Mouse (Mus musculus) embryonic stem cell, embryonic (primary cell): ENCODE measurements around the gene Bcl2l12.

Experiments used
- CTCF ChIA-PET, 4 experiments: fragments of 300-600 bp in 2 of 4; fragments of 350-600 bp in 2 of 4; sonication (Branson Sonifier 250); formaldehyde crosslinking; loops; one replicate each; lab custom pipeline; 2022; ENCODE audit warnings: inconsistent platforms in 2 of 4; lab: Charles Lee
- POLR2A ChIA-PET, 4 experiments: fragments of 300-600 bp in 2 of 4; fragments of 350-600 bp in 2 of 4; sonication (Branson Sonifier 250); formaldehyde crosslinking; loops; one replicate each; lab custom pipeline; 2022; ENCODE audit warnings: antibody characterized with exemption in 4 of 4, inconsistent platforms in 1 of 4; lab: Charles Lee

Bcl2l12 gene

GRCm38 (mm10) chr7:44998501-44998955 lies at the start of gene Bcl2l12:
TSS of gene Bcl2l12 (minus strand) at chr7:44998712.
- CTCF ChIA-PET: interaction anchor here in 2 of 4 experiments (0.6 to 1.3 kb wide), 3 partner anchors 12 to 450 kb away, joined by 5 to 13 read pairs (median 5); partner anchors contain the start of genes Pold1 (in 1 of the 2) and Prmt1 (in 1 of the 2)
- POLR2A ChIA-PET: interaction anchor here (0.6 to 14.1 kb wide), 32 partner anchors 7 to 867 kb away, joined by 3 to 246 read pairs (median 4); partner anchors contain the start of genes Prmt1 (in 3 of the 4), Rras (in 3 of the 4), Scaf1 (in 3 of the 4) and Akt1s1 (in 1 of the 4)

GRCm38 (mm10) chr7:45047491-45047890 lies 49.0 kb upstream of the Bcl2l12 start:
- ChIA-PET CTCF (interaction anchor here in 3 of 4 experiments (0.9 to 4.5 kb wide), 7 partner anchors 8 to 77 kb away, joined by 3 to 48 read pairs (median 21); no protein-coding TSS in a partner anchor), POLR2A (interaction anchor here (0.8 to 4.0 kb wide), 33 partner anchors 8 to 412 kb away, joined by 3 to 29 read pairs (median 6); partner anchors contain the start of genes Rras (in 2 of the 4), Aldh16a1 (in 1 of the 4), Ftl1 (in 1 of the 4) and Pih1d1 (in 1 of the 4))

- CTCF ChIA-PET: interaction anchor here in 2 of 4 experiments (0.9 to 4.5 kb wide), 5 partner anchors 8 to 22 kb away, joined by 3 to 48 read pairs (median 32); no protein-coding TSS in a partner anchor
Observed at GRCm38 (mm10) chr7:45046853-45047350, 48.4 kb upstream of the Bcl2l12 start.

GRCm38 (mm10) chr7:45045741-45046140 lies 47.2 kb upstream of the Bcl2l12 start:
- POLR2A ChIA-PET: interaction anchor here in 3 of 4 experiments (0.7 to 4.0 kb wide), 11 partner anchors 10 to 80 kb away, joined by 3 to 25 read pairs (median 3); partner anchors contain the start of gene Rras (in 1 of the 3)
- CTCF ChIA-PET: interaction anchor here in 2 of 4 experiments (0.6 to 4.5 kb wide), 3 partner anchors 7 to 31 kb away, joined by 6 to 36 read pairs (median 32); no protein-coding TSS in a partner anchor

More at GRCm38 (mm10) chr7:45046853-45047350, 48.4 kb upstream of the Bcl2l12 start:
- POLR2A ChIA-PET: interaction anchor here (0.6 to 4.0 kb wide), 15 partner anchors 8 to 324 kb away, joined by 3 to 29 read pairs (median 8); partner anchors contain the start of genes Aldh16a1 (in 1 of the 4), Pih1d1 (in 1 of the 4), Rras (in 1 of the 4) and Scaf1 (in 1 of the 4)

GRCm38 (mm10) chr7:45043307-45043706 lies 44.8 kb upstream of the Bcl2l12 start:
- POLR2A ChIA-PET: interaction anchor here in 3 of 4 experiments (1.0 to 2.1 kb wide), 7 partner anchors 9 to 26 kb away, joined by 3 to 7 read pairs (median 4); partner anchors contain the start of genes Rras (in 2 of the 3) and Scaf1 (in 1 of the 3)
- CTCF ChIA-PET: interaction anchor here in 3 of 4 experiments (0.6 to 1.0 kb wide), 5 partner anchors 8 to 115 kb away, joined by 3 read pairs; no protein-coding TSS in a partner anchor

GRCm38 (mm10) chr7:45040851-45041250 lies 42.3 kb upstream of the Bcl2l12 start:
- ChIA-PET POLR2A (interaction anchor here in 3 of 4 experiments (0.8 to 5.6 kb wide), 30 partner anchors 8 to 224 kb away, joined by 3 to 66 read pairs (median 4); partner anchors contain the start of genes Prmt1 (in 2 of the 3), Rras (in 2 of the 3), Ap2a1 (in 1 of the 3) and Atf5 (in 1 of the 3)), CTCF (interaction anchor here (0.6 to 4.6 kb wide), 10 partner anchors 7 to 369 kb away, joined by 3 to 36 read pairs (median 5); partner anchors contain the start of gene Rras (in 2 of the 4))

- POLR2A ChIA-PET: interaction anchor here (0.5 to 5.6 kb wide), 33 partner anchors 9 to 1817 kb away, joined by 3 to 66 read pairs (median 4); partner anchors contain the start of genes Prmt1 (in 2 of the 4), Rras (in 2 of the 4), Scaf1 (in 2 of the 4) and Irf3 (in 1 of the 4)
- CTCF ChIA-PET: interaction anchor here (0.6 to 4.6 kb wide), 28 partner anchors 9 to 124 kb away, joined by 3 to 36 read pairs (median 5); partner anchors contain the start of genes Flt3l (in 1 of the 4), Gm45713 (in 1 of the 4), Prmt1 (in 1 of the 4) and Prr12 (in 1 of the 4)
Observed at GRCm38 (mm10) chr7:45038411-45038810, 39.9 kb upstream of the Bcl2l12 start.

GRCm38 (mm10) chr7:45037720-45038361 lies 39.3 kb upstream of the Bcl2l12 start:
- ChIA-PET CTCF (interaction anchor here (0.6 to 4.6 kb wide), 30 partner anchors 8 to 290 kb away, joined by 3 to 36 read pairs (median 5); partner anchors contain the start of genes Flt3l (in 1 of the 4), Gm45713 (in 1 of the 4), Prmt1 (in 1 of the 4) and Prr12 (in 1 of the 4)), POLR2A (interaction anchor here (0.6 to 5.6 kb wide), 34 partner anchors 10 to 322 kb away, joined by 3 to 66 read pairs (median 3); partner anchors contain the start of genes Prmt1 (in 2 of the 4), Rras (in 2 of the 4), Scaf1 (in 2 of the 4) and Irf3 (in 1 of the 4))

GRCm38 (mm10) chr7:45036702-45037101 lies 38.2 kb upstream of the Bcl2l12 start:
- ChIA-PET CTCF (interaction anchor here in 3 of 4 experiments (1.0 to 5.1 kb wide), 5 partner anchors 10 to 32 kb away, joined by 3 to 22 read pairs (median 8); partner anchors contain the start of gene Scaf1 (in 1 of the 3)), POLR2A (interaction anchor here in 2 of 4 experiments (1.2 to 2.4 kb wide), 8 partner anchors 9 to 63 kb away, joined by 3 to 15 read pairs (median 6); partner anchors contain the start of genes Prmt1 (in 1 of the 2) and Scaf1 (in 1 of the 2))

GRCm38 (mm10) chr7:45035631-45036030 lies 37.1 kb upstream of the Bcl2l12 start:
- CTCF ChIA-PET: interaction anchor here (0.6 to 5.1 kb wide), 14 partner anchors 9 to 386 kb away, joined by 3 to 22 read pairs (median 4); partner anchors contain the start of genes Prmt1 (in 1 of the 4) and Scaf1 (in 1 of the 4)
- POLR2A ChIA-PET: interaction anchor here in 3 of 4 experiments (0.5 to 2.4 kb wide), 31 partner anchors 9 to 1362 kb away, joined by 3 to 15 read pairs (median 3); partner anchors contain the start of genes Prmt1 (in 2 of the 3), Prr12 (in 2 of the 3), Rras (in 2 of the 3) and Aldh16a1 (in 1 of the 3)

- ChIA-PET CTCF (interaction anchor here in 3 of 4 experiments (0.8 to 5.1 kb wide), 6 partner anchors 15 to 525 kb away, joined by 3 to 22 read pairs (median 3); no protein-coding TSS in a partner anchor), POLR2A (interaction anchor here in 3 of 4 experiments (0.7 to 2.2 kb wide), 6 partner anchors 15 to 82 kb away, joined by 3 to 10 read pairs (median 3); partner anchors contain the start of genes Prmt1 (in 2 of the 3), Rras (in 1 of the 3) and Scaf1 (in 1 of the 3))
Observed at GRCm38 (mm10) chr7:45033722-45034359, 35.3 kb upstream of the Bcl2l12 start.

GRCm38 (mm10) chr7:45030857-45031256 lies 32.3 kb upstream of the Bcl2l12 start:
- ChIA-PET CTCF (interaction anchor here in 3 of 4 experiments (0.6 to 2.0 kb wide), 6 partner anchors 13 to 247 kb away, joined by 3 to 8 read pairs (median 4); partner anchors contain the start of genes Rras (in 1 of the 3) and Slc6a21 (in 1 of the 3)), POLR2A (interaction anchor here (0.6 to 8.0 kb wide), 21 partner anchors 9 to 609 kb away, joined by 3 to 66 read pairs (median 3); partner anchors contain the start of genes Rras (in 3 of the 4), Prmt1 (in 2 of the 4), Irf3 (in 1 of the 4) and Mamstr (in 1 of the 4))

GRCm38 (mm10) chr7:45029995-45030394 lies 31.5 kb upstream of the Bcl2l12 start:
- ChIA-PET POLR2A (interaction anchor here in 3 of 4 experiments (1.1 to 8.0 kb wide), 11 partner anchors 10 to 160 kb away, joined by 3 to 66 read pairs (median 4); partner anchors contain the start of genes Rras (in 3 of the 3), Irf3 (in 1 of the 3), Ptov1 (in 1 of the 3) and Scaf1 (in 1 of the 3)), CTCF (interaction anchor here in 2 of 4 experiments (1.3 to 2.0 kb wide), 4 partner anchors 8 to 38 kb away, joined by 5 to 8 read pairs (median 6); partner anchors contain the start of gene Rras (in 1 of the 2))

- CTCF ChIA-PET: interaction anchor here in 2 of 4 experiments (0.7 to 5.2 kb wide), 4 partner anchors 10 to 168 kb away, joined by 4 to 23 read pairs (median 5); partner anchors contain the start of gene Rras (in 1 of the 2)
- POLR2A ChIA-PET: interaction anchor here in 2 of 4 experiments (0.5 to 8.0 kb wide), 9 partner anchors 9 to 348 kb away, joined by 3 to 66 read pairs (median 4); partner anchors contain the start of genes Rras (in 2 of the 2), Prmt1 (in 1 of the 2) and Ptov1 (in 1 of the 2)
Observed at GRCm38 (mm10) chr7:45028351-45028750, 29.8 kb upstream of the Bcl2l12 start.

GRCm38 (mm10) chr7:45027761-45028160 lies 29.2 kb upstream of the Bcl2l12 start:
- POLR2A ChIA-PET: interaction anchor here in 3 of 4 experiments (0.7 to 8.0 kb wide), 12 partner anchors 8 to 335 kb away, joined by 3 to 66 read pairs (median 6); partner anchors contain the start of genes Rras (in 3 of the 3), Scaf1 (in 2 of the 3), Izumo2 (in 1 of the 3) and Prmt1 (in 1 of the 3)
- CTCF ChIA-PET: interaction anchor here in 3 of 4 experiments (0.7 to 5.2 kb wide), 9 partner anchors 8 to 167 kb away, joined by 3 to 23 read pairs (median 4); partner anchors contain the start of gene Rras (in 2 of the 3)
